Mouse (Mus musculus) MEL (cell line): ENCODE measurements around the gene Hmbs. TPM values are rescaled to one million over a fixed set of nuclear protein-coding genes. Genes with fewer than 3 reads are reported as not detected.
A peak's percentile ranks its signal among the peaks of the same experiment; 100 is the strongest.
"Not testable (repeated sequence)": the region's sequence is repeated elsewhere in the genome, so short reads cannot be mapped to it uniquely, and the experiment has no call there.

Source experiments
- DNase-seq: peaks from one replicate; pipeline ENCODE4 v3.0.0; 2011; ENCODE audit warnings: low read depth, low spot score
- H3K27ac ChIP-seq: 2 replicates; pipeline ENCODE4 v1.5.1; 2012; ENCODE audit warnings: low read depth, mild to moderate bottlenecking, control low read depth, low read length, moderate library complexity; ENCODE audit not compliant: control insufficient read depth
- H3K27me3 ChIP-seq, 2 experiments: fragments of 150-350 bp in 1 of 2; sonication (generic) in 1 of 2; 2 replicates each; pipeline ENCODE4 v1.6.1; 2012; ENCODE audit warnings: low read length in 2 of 2, mild to moderate bottlenecking in 2 of 2, improper control_type of control experiment in 1 of 2, moderate library complexity in 1 of 2; ENCODE audit not compliant: insufficient read depth in 2 of 2, control insufficient read depth in 1 of 2
- H3K36me3 ChIP-seq, 2 experiments: 2 replicates each; pipeline ENCODE4 v1.6.1; 2012 to 2014; ENCODE audit warnings: low read length in 2 of 2, improper control_type of control experiment in 1 of 2, inconsistent platforms in 1 of 2, mild to moderate bottlenecking in 1 of 2; ENCODE audit not compliant: insufficient read depth in 2 of 2, control insufficient read depth in 1 of 2
- H3K4me1 ChIP-seq, 2 experiments: fragments of 150-350 bp in 1 of 2; sonication (generic) in 1 of 2; 2 replicates each; pipeline ENCODE4 v1.6.1; 2012; ENCODE audit warnings: low read length in 2 of 2, improper control_type of control experiment in 1 of 2, mild to moderate bottlenecking in 1 of 2; ENCODE audit not compliant: insufficient read depth in 2 of 2, control insufficient read depth in 1 of 2
- H3K4me3 ChIP-seq, 2 experiments: fragments of 150-350 bp in 1 of 2; sonication (generic) in 1 of 2; 2 replicates each; pipeline ENCODE4 v1.5.1; 2012; ENCODE audit warnings: low read depth in 2 of 2, low read length in 2 of 2, mild to moderate bottlenecking in 2 of 2, moderate library complexity in 2 of 2, control low read depth in 1 of 2, improper control_type of control experiment in 1 of 2; ENCODE audit not compliant: control insufficient read depth in 1 of 2, insufficient read depth in 1 of 2
- H3K79me2 ChIP-seq: 2 replicates; pipeline ENCODE4 v1.6.1; 2012; ENCODE audit warnings: mild to moderate bottlenecking, low read length, moderate library complexity; ENCODE audit not compliant: control insufficient read depth, poor library complexity, insufficient read depth
- H3K9ac ChIP-seq: 2 replicates; pipeline ENCODE4 v1.6.1; 2012; ENCODE audit warnings: low read depth, mild to moderate bottlenecking, control low read depth, low read length, moderate library complexity; ENCODE audit not compliant: control insufficient read depth, poor library complexity, severe bottlenecking
- H3K9me3 ChIP-seq: fragments of 150-350 bp; sonication (generic); replicated peaks from 2 replicates; pipeline ENCODE4 v1.6.1; 2012; ENCODE audit warnings: mild to moderate bottlenecking, low read length, improper control_type of control experiment, moderate library complexity; ENCODE audit not compliant: insufficient read depth
- BHLHE40 ChIP-seq: IDR thresholded peaks from 2 replicates; pipeline ENCODE4 v1.6.1; 2012; ENCODE audit warnings: low read depth, mild to moderate bottlenecking, inconsistent platforms, low read length, improper control_type of control experiment, borderline replicate concordance
- CHD1 ChIP-seq: IDR thresholded peaks from 2 replicates; pipeline ENCODE4 v1.6.1; 2012; ENCODE audit warnings: low read depth, mild to moderate bottlenecking, inconsistent platforms, low read length, improper control_type of control experiment
- CHD2 ChIP-seq: IDR thresholded peaks from 2 replicates; pipeline ENCODE4 v1.6.1; 2011; ENCODE audit warnings: low read length, improper control_type of control experiment
- CTCF ChIP-seq, 3 experiments: IDR thresholded peaks in 2 of 3; conservative IDR thresholded peaks in 1 of 3; 2 replicates each; pipeline ENCODE4 v1.5.1; 2011 to 2012; ENCODE audit warnings: low read length in 3 of 3, low read depth in 2 of 3, mild to moderate bottlenecking in 2 of 3, improper control_type of control experiment in 1 of 3, inconsistent platforms in 1 of 3, mixed read lengths in 1 of 3, moderate library complexity in 1 of 3; ENCODE audit not compliant: control insufficient read depth in 1 of 3, insufficient read depth in 1 of 3, poor library complexity in 1 of 3, severe bottlenecking in 1 of 3
- EP300 ChIP-seq, 2 experiments: IDR thresholded peaks; 2 replicates each; pipeline ENCODE4 v1.6.1; 2011; ENCODE audit warnings: improper control_type of control experiment in 2 of 2, low read length in 2 of 2, low read depth in 1 of 2, mild to moderate bottlenecking in 1 of 2
- ETS1 ChIP-seq: IDR thresholded peaks from 2 replicates; pipeline ENCODE4 v1.6.1; 2012; ENCODE audit warnings: low read depth, mild to moderate bottlenecking, inconsistent platforms, low read length, improper control_type of control experiment, moderate library complexity
- GABPA ChIP-seq: IDR thresholded peaks from 2 replicates; pipeline ENCODE4 v1.6.1; 2012; ENCODE audit warnings: low read depth, mild to moderate bottlenecking, inconsistent platforms, low read length, improper control_type of control experiment, moderate library complexity
- GATA1 ChIP-seq: IDR thresholded peaks from 2 replicates; pipeline ENCODE4 v1.6.1; 2011; ENCODE audit warnings: low read depth, low read length, improper control_type of control experiment
- HCFC1 ChIP-seq: IDR thresholded peaks from 2 replicates; pipeline ENCODE4 v1.6.1; 2012; ENCODE audit warnings: low read depth, mild to moderate bottlenecking, inconsistent platforms, low read length, improper control_type of control experiment, moderate library complexity
- MXI1 ChIP-seq: IDR thresholded peaks from 2 replicates; pipeline ENCODE4 v1.6.1; 2011; ENCODE audit warnings: mild to moderate bottlenecking, low read depth, low read length, improper control_type of control experiment
- MYC ChIP-seq: IDR thresholded peaks from 2 replicates; pipeline ENCODE4 v1.6.1; 2011; ENCODE audit warnings: low read depth, mild to moderate bottlenecking, low read length, improper control_type of control experiment, moderate library complexity
- POLR2AphosphoS2 ChIP-seq: IDR thresholded peaks from 2 replicates; pipeline ENCODE4 v1.6.1; 2011; ENCODE audit warnings: low read length, improper control_type of control experiment
- RCOR1 ChIP-seq: IDR thresholded peaks from 2 replicates; pipeline ENCODE4 v1.6.1; 2012; ENCODE audit warnings: low read depth, mild to moderate bottlenecking, inconsistent platforms, low read length, improper control_type of control experiment
- SIN3A ChIP-seq: IDR thresholded peaks from 2 replicates; pipeline ENCODE4 v1.6.1; 2012; ENCODE audit warnings: low read length, improper control_type of control experiment, inconsistent platforms
- TAL1 ChIP-seq: IDR thresholded peaks from 2 replicates; pipeline ENCODE4 v1.6.1; 2012; ENCODE audit warnings: mild to moderate bottlenecking, inconsistent platforms, low read length, moderate library complexity, mixed read lengths
- TBP ChIP-seq: IDR thresholded peaks from 2 replicates; pipeline ENCODE4 v1.8.0; 2011; ENCODE audit warnings: low read depth, low read length, improper control_type of control experiment
- TCF12 ChIP-seq: IDR thresholded peaks from 2 replicates; pipeline ENCODE4 v1.6.1; 2014; ENCODE audit warnings: low read depth, mild to moderate bottlenecking, inconsistent platforms, low read length, improper control_type of control experiment, moderate library complexity
- USF1 ChIP-seq: IDR thresholded peaks from 2 replicates; pipeline ENCODE4 v1.6.1; 2014; ENCODE audit warnings: low read depth, mild to moderate bottlenecking, inconsistent platforms, low read length, improper control_type of control experiment, moderate library complexity
- ZKSCAN1 ChIP-seq: IDR thresholded peaks from 2 replicates; pipeline ENCODE4 v1.6.1; 2012; ENCODE audit warnings: low read depth, mild to moderate bottlenecking, inconsistent platforms, low read length, improper control_type of control experiment, moderate library complexity
- ZNF384 ChIP-seq: IDR thresholded peaks from 2 replicates; pipeline ENCODE4 v1.6.1; 2012; ENCODE audit warnings: low read depth, mild to moderate bottlenecking, inconsistent platforms, low read length, improper control_type of control experiment
- polyA plus RNA-seq, 2 experiments: library from polyadenylated mRNA; stranded (reverse) in 1 of 2; unstranded in 1 of 2; fragments of >175 nt in 1 of 2; fragments of >200 nt in 1 of 2; gene quantifications; 2 replicates each; pipeline versions ENCODE4 v1.2.1 to v1.2.4; 2012; ENCODE audit warnings: low replicate concordance in 2 of 2, low read depth in 1 of 2; ENCODE audit not compliant: insufficient read length in 2 of 2, insufficient read depth in 1 of 2, missing spikeins in 1 of 2
- total RNA-seq: library from RNA; depleted of rRNA; stranded (reverse); fragments of 300-350 nt; gene quantifications from 2 replicates; pipeline ENCODE4 v1.2.3, GENCODE M21; 2012

The Hmbs gene
- total and polyA plus RNA-seq, 3 experiments, result 138 to 145 TPM; not detected in 1

- peak overlapping the region; percentile 89 for H3K9ac ChIP-seq
These were observed 34.2 kb upstream of the Hmbs start for GRCm38 (mm10) chr9:44378153-44378730.

GRCm38 (mm10) chr9:44377335-44377734, 33.3 kb upstream of the Hmbs start:
- H3K9me3 ChIP-seq, H3K9ac ChIP-seq, H3K4me1 ChIP-seq, H3K27ac ChIP-seq, DNase-seq, H3K4me3 ChIP-seq, H3K27me3 ChIP-seq, H3K36me3 ChIP-seq: not testable (repeated sequence)
- peak; percentile 77 for TF ChIP-seq TBP
- H3K79me2 ChIP-seq, result peaks cover 26% of the 10 kb centered on the region

More at GRCm38 (mm10) chr9:44378153-44378730, 34.2 kb upstream of the Hmbs start:
- peak overlapping the region; percentile 77 to 89 for H3K4me3 ChIP-seq
- no peaks in the 10 kb centered on the region for H3K27me3 ChIP-seq
- H3K27ac ChIP-seq, result peak overlapping the region; percentile 89
- peak; percentile 27; the same call in 1 of the 2 replicates for TF ChIP-seq CHD1
- 0 out of 2 replicates have a peak, but pooled peaks have one; percentile 48 for TF ChIP-seq MYC
- peak; percentile 76 for TF ChIP-seq GATA1
- peak; percentile 63 for TF ChIP-seq ETS1
- 0 out of 2 replicates have a peak, but pooled peaks have one; percentile 19 for TF ChIP-seq TCF12
- TF ChIP-seq BHLHE40, result no peak
- TF ChIP-seq RCOR1, result peak; percentile 58; the same call in 1 of the 2 replicates
- TF ChIP-seq TAL1, result no peak
- no peak; the same call in 1 of the 2 replicates for TF ChIP-seq MXI1
- peak; percentile 33 to 60; a peak in 3 of 4 replicates for TF ChIP-seq EP300 (IDR thresholded peaks at IDR 0.05; ENCODE audit: low read depth in 1 of 2, low read length in 2 of 2)
- peak; percentile 71 for TF ChIP-seq SIN3A
- no peak for TF ChIP-seq CHD2
- no peak for TF ChIP-seq USF1
- DNase-seq, result peak; percentile 60
- H3K4me1 ChIP-seq, result peaks cover 0 to 9% of the 10 kb centered on the region in 2 experiments; a peak in 3 of 4 replicates
- no peaks in the 10 kb centered on the region for H3K9me3 ChIP-seq
- H3K79me2 ChIP-seq, result peaks cover 26% of the 10 kb centered on the region
- H3K36me3 ChIP-seq, result peaks cover 8 to 10% of the 10 kb centered on the region in 2 experiments

- no peak for DNase-seq
These were observed 32.1 kb upstream of the Hmbs start for GRCm38 (mm10) chr9:44376141-44376540.

More at GRCm38 (mm10) chr9:44376141-44376540, 32.1 kb upstream of the Hmbs start:
- TF ChIP-seq ZKSCAN1, result no peak
- TF ChIP-seq CHD1, result no peak
- TF ChIP-seq GABPA, result no peak
- TF ChIP-seq CTCF (IDR thresholded peaks at IDR 0.05 in 2 of 3, conservative IDR thresholded peaks at IDR 0.05 in 1 of 3; ENCODE audit: control insufficient read depth in 1 of 3, insufficient read depth in 1 of 3, low read depth in 2 of 3, low read length in 3 of 3, poor library complexity in 1 of 3, severe bottlenecking in 1 of 3), result no peak
- TF ChIP-seq ETS1, result no peak
- no peak for TF ChIP-seq HCFC1
- TF ChIP-seq POLR2AphosphoS2, result no peak
- TF ChIP-seq GATA1, result no peak
- TF ChIP-seq RCOR1, result no peak
- no peak for TF ChIP-seq ZNF384
- H3K36me3 ChIP-seq, result peaks cover 3 to 10% of the 10 kb centered on the region in 2 experiments; a peak in 3 of 4 replicates
- no peaks in the 10 kb centered on the region for H3K27me3 ChIP-seq
- no peak overlapping the region for H3K9ac ChIP-seq
- no peak overlapping the region for H3K27ac ChIP-seq
- H3K4me3 ChIP-seq, result no peak overlapping the region
- H3K9me3 ChIP-seq, result no peaks in the 10 kb centered on the region
- H3K79me2 ChIP-seq, result peaks cover 20% of the 10 kb centered on the region
- H3K4me1 ChIP-seq, result peaks cover 0 to 9% of the 10 kb centered on the region in 2 experiments; a peak in 3 of 4 replicates
